8 mouse cellular contexts compared by ENCODE assay signal in the genomic region with DNA sequence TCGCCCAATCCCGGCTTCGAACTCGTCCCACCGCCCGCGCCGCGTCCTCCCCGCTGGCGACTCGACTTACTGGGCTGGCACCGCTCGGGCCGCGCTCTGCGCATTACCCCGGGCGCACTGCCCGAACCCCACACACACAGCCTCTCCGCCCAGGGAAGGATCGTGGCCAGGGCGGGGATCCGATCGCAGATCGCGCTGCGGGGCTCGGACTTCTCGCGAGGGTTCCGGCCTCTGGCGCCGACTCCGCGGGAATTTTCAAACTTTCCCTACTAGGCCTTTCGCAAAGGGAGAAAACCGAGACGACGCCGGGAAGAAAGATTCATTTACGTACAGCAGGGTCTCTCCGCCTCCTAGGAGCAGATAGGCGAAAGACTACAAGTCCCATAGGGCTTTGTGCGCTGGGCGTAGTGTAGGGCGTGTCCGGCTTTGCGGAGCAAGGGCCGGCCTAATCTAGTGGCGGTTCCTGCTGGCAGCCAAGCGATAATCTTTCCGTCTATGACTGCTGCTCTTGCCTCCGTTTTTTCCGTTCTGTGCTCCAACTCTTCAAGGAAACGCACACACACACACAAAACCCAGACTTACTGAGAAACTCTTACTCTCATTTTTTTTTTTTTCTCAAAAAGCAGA. TPM values are rescaled to one million over a fixed set of nuclear protein-coding genes. Genes with fewer than 3 reads are reported as not detected.
DNase-seq lines count a peak whose midpoint lies in the region; ATAC-seq lines count a peak whose summit lies in the region.

Ahctf1 (minus strand) TSS at position 168 of the 627 bp plus-strand sequence.

- intact Hi-C loops in gastrocnemius, postnatal 14 days (cut with DNase I; ENCODE audit: low total_unique reads), result no loop called here
- intact Hi-C loops in left cerebral cortex, postnatal 10 days (cut with DNase I), result no loop called here

- DNase-seq in adrenal gland, adult (ENCODE audit: inconsistent age in 2 of 2, low spot score in 1 of 2), result peak; percentile 99 to 100
- peak; percentile 99 for DNase-seq in embryo, embryonic 10.5 days (ENCODE audit: low spot score)
- peak; percentile 99 for DNase-seq in gastrocnemius, postnatal 14 days
- peak; percentile 99 for DNase-seq in left cerebral cortex, postnatal 10 days (ENCODE audit: extremely low spot score in 1 of 2, low spot score in 2 of 2)
- peak; percentile 98 for DNase-seq in right cerebral cortex, postnatal 25 days
- DNase-seq in urinary bladder, postnatal 4 days (ENCODE audit: low spot score in 2 of 2), result peak; percentile 98 to 99

- ATAC-seq in inflammation-experienced regulatory T-cells, adult 6 months, result peak; percentile 88
- ATAC-seq in megakaryocyte-erythroid progenitor cell, adult 5-6 weeks (replicated peaks; ENCODE audit: low FRiP score, low TSS enrichment, poor library complexity, severe bottlenecking), result peak; percentile 88

RNA-seq across cellular contexts. Expression of gene Ahctf1, which starts in this region (rescaled TPM):
- 10 to 100 TPM; 14.8 to 17.8 TPM for total RNA-seq in gastrocnemius, postnatal 14 days (2021)
- polyA plus RNA-seq in inflammation-experienced regulatory T-cells, adult 6 months (2017; shearing (Covaris generic)), result 10 to 100 TPM; 20.5 to 31.9 (median 22.5) TPM
- total RNA-seq in left cerebral cortex, postnatal 10 days (2021), result 10 to 100 TPM; 24.4 to 26.1 TPM
- 145 and 151 TPM in 2 replicates for total RNA-seq in megakaryocyte-erythroid progenitor cell, adult 5-6 weeks (2014; fragmentation: Nextera tagmentation)
- 189 and 190 TPM in 2 replicates for total RNA-seq in megakaryocyte-erythroid progenitor cell, adult 5-6 weeks (2017)

Comparison
In these comparisons a context has a peak if more than half of its experiments do, and no peak if none do; other contexts are left out.
1. Peak in every context shown above with its lines: DNase-seq and ATAC-seq.
2. RNA of gene Ahctf1 (total RNA-seq): 145 to 190 TPM in megakaryocyte-erythroid progenitor cell, adult 5-6 weeks; 24.4 to 26.1 TPM in left cerebral cortex, postnatal 10 days and 14.8 to 17.8 TPM in gastrocnemius, postnatal 14 days; every median in the first group is over 4 times any median in the second.